Mouse (Mus musculus) inflammation-experienced regulatory T-cells, adult 6 months (primary cell): ENCODE data around the gene Negr1. TPM values are rescaled to one million over a fixed set of nuclear protein-coding genes. Genes with fewer than 3 reads are reported as not detected.

ENCODE experiments used
- ATAC-seq: one replicate; pipeline ENCODE4 v1.8.0; 2017
- polyA plus RNA-seq, 3 experiments: library from polyadenylated mRNA; unstranded; fragments of 100-300 nt; shearing (Covaris generic); gene quantifications; one replicate each; pipeline ENCODE4 v1.2.1; 2017

Gene Negr1
- polyA plus RNA-seq, 3 experiments from 2014 or later = not detected

- no peak for ATAC-seq
These were observed 361.6 kb downstream of the Negr1 start for GRCm38 (mm10) chr3:156923159-156923558.

DNA sequence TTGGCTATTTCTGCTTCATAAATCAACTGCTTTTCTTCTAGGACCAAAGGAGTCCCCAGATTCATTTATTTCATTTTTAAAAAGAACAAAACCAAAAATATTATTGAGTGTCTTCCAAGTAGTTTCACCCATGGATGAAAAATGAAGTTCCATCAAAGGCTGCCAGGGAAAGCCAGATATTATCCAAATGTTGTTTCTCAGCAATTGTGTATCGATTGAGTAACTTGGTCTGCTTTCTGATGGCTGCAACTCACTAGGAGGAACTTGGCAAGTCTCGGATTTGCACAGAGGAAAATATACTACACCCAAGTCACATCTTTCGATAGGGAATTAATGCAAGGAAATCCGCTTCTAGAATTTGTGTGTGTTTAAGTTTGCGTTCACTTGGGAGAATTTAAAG, 363.5 kb downstream of the Negr1 start:
- ATAC-seq = no peak

- no peak for ATAC-seq
These were observed 366.9 kb downstream of the Negr1 start for GRCm38 (mm10) chr3:156928396-156929061.

- ATAC-seq = no peak
These were observed 367.4 kb downstream of the Negr1 start for GRCm38 (mm10) chr3:156929062-156929397.

GRCm38 (mm10) chr3:156929677-156930440, 368.3 kb downstream of the Negr1 start:
- ATAC-seq = no peak

- no peak for ATAC-seq
These were observed 369.4 kb downstream of the Negr1 start for GRCm38 (mm10) chr3:156931011-156931410.

DNA sequence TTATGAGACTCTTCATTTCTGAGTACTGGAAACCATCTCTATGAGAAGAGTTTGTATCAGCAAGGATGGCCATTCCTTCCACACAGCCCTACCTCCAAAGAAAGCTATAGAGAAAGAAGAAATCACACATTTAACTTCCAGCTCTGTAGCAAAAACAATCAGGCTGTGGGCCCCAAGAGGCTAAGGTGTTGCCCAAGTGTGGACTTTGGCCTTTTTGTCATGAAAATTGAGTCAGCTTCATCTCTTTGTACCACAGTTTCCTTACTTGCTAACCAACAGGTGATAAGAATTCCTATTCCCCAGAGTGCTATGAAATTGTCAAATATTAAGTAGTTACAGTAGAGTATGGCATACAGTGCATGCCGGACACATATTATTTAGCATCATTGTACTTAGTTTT, 369.9 kb downstream of the Negr1 start:
- no peak for ATAC-seq

- ATAC-seq = no peak
These were observed 373.2 kb downstream of the Negr1 start for GRCm38 (mm10) chr3:156934778-156935290.

DNA sequence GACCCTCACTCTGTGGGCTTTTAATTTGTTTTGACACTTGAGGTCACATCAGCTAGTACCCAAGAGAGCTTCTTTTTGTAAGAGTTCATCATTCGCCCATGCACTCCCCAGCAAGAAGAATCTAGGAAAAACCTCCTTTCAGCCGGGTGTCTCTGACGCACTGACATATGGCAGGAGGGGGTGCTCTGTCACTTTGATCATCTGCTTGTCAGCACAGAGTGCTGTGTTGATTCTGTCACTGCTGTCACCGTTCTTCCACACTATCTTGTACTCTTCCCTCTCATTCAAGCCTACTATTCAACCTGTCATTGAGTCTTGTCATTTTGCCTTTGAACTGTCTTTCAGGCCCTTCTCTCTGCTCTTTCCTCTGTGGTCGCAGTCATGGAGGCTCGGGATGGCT, 385.8 kb downstream of the Negr1 start:
- ATAC-seq = no peak

DNA sequence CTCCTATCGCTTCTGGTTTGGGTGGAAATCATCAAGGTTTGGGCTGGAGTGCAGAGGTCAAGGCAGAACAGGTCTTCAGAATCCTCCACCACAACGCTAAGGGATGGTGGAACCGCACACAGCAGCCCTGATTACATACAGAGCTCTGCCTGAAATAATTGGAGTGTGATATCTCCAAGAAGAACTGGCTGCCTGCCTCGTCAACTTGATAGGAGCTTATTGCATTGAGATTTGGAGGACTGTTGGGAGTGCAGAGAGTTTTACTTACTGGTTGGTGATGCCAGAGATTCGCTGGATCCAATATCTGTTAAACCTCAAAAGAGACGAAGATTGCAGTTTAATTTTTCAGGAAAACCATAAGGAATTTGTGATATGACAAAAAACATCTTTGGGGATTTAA, 391.4 kb downstream of the Negr1 start:
- ATAC-seq = no peak

DNA sequence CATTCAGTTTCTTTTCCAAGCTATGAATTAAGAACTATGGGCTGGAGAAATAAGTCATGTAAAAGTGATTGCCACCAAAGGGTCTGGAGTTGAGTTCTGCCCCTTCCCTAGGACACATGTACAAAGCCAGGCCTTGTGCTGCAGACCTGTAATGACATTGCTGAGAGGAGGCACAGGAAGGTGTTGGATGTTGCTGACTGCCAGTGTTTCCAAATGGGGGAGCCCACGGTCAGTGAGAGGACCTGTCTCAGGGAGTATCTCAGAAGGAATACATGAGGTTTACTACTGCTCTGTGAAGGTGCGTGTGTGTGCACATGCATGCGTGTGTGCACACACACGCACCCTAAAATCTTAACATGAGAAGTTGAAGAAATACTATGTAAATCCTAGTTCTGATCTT, 393.5 kb downstream of the Negr1 start:
- ATAC-seq = no peak

DNA sequence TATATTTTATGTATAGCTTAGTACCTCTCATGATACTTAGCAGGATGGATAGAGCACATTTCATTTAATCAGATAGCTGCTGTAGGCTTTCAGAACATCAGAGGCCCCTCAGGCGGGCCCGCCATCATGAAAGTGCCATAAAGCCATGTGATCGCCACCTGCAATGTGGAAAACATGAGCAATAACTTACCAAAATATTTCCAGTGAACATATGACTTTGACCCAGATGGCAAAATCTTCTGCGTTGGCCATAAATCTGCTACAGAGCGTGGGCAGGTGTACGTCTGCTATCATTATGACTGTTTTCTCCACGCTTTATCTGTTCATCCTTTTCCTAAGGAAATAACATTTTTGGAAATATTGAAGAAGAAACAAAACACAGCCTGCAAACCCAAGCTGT, 397.0 kb downstream of the Negr1 start:
- no peak for ATAC-seq

GRCm38 (mm10) chr3:156968764-156969163, 407.2 kb downstream of the Negr1 start:
- no peak for ATAC-seq

GRCm38 (mm10) chr3:156971104-156971503, 409.5 kb downstream of the Negr1 start:
- ATAC-seq = no peak

DNA sequence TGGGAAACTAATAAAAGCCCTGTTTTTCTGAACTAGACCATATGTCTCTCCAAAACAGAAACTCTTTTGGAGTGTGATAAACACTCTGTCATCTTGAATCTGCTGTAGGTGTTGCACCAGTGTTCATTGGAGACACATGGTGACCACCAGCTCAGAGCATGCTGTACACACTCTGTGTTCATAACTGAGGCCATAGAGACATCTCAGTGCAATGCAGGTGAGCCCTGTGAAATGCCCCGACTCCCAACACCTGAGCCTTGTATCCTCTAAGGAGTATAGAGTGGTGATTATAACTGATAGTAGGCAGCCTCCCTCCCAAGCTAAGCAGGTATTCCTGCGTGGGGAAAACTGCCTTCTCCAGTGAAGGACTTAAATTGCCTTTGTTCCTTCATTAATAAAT, 415.2 kb downstream of the Negr1 start:
- no peak for ATAC-seq

GRCm38 (mm10) chr3:156980042-156980716, 418.6 kb downstream of the Negr1 start:
- no peak for ATAC-seq

DNA sequence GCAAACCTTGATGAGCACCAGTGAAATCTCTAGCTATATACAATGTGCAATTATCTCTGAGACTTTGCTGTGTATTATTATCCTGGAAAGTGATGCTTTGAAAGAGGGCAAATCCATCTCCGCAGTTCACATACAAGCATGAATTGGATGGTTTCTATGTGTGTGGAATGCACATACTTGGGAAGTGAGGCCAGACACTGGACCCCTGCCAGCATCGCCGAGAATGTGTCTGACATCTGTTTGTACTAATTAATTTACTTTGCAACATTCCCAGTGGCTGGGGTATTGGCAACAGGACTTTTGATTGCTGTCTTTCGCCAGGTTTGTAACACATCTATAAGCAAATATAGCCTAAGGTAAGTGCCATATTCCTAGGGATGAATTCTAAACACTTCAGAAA, 420.5 kb downstream of the Negr1 start:
- ATAC-seq = no peak

DNA sequence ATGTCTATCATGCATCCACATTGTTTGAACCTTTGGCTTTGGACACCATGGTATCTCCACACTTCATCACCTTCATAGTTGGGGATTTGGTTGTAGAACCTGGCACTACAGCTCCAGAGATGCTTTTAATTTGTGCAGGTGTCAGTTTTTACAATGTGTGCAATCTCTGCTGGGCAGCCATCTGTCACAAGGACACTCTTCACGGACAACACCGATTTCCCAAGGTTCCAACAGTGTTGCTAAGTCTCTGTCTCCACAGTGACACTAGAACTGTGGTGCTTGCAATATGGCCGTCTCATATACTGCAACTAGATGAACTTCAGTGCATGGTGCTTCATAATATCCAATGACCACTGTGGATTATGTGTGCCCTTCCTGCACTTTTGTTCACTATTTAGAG, 425.5 kb downstream of the Negr1 start:
- no peak for ATAC-seq

GRCm38 (mm10) chr3:156992171-156992570, 430.6 kb downstream of the Negr1 start:
- ATAC-seq = no peak

DNA sequence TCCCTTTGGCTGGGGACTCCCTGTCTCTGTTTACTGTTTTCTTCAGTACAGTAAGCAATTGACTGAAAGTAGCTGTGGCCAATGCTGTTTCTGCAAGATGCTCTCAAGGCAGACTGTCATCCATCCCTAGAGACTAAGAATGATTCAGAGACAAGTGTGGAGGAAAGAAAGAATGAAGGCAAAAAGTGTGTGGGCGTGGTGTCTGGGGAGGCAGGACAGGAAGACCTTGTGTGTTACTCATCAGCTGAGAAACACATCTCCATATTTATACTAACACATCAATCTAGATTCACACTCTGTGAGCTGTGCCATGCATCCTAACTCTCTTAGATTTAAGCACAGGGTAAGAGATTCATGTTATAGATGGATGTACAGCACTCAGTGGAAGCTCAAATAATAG, 431.2 kb downstream of the Negr1 start:
- no peak for ATAC-seq

GRCm38 (mm10) chr3:156999177-156999808, 437.7 kb downstream of the Negr1 start:
- no peak for ATAC-seq

DNA sequence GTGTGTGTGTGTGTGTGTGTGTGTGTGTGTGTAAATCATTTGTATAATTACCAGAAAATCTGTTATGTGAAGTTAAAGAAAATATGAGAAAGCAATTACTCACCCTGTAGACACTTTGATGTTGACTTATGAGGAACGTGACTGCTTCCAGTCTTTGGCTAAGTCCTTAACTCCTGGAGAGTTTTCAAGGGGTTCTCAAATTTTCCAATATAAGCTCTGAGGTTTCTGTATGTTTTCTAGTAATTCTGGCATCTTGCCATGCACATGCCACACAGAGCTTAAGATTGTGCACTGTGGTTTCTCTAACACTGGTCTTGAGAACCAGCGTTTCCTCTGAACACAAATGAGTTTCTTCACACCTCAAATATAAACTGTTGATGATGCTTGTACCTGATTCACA, 460.0 kb downstream of the Negr1 start:
- ATAC-seq = no peak

- no peak for ATAC-seq
These were observed 463.0 kb downstream of the Negr1 start for GRCm38 (mm10) chr3:157024580-157024979.
